Mouse (Mus musculus) testis, adult 2 months (tissue): ENCODE measurements around the gene Pabpc6. TPM values are rescaled to one million over a fixed set of nuclear protein-coding genes. Genes with fewer than 3 reads are reported as not detected.

Source experiments
- H3K27ac ChIP-seq: fragments of 200-500 bp; 2 replicates; pipeline ENCODE4 v1.5.1; 2012; ENCODE audit warnings: low read depth, low read length; ENCODE audit not compliant: control insufficient read depth, insufficient read depth
- H3K27me3 ChIP-seq: fragments of 200-500 bp; 2 replicates; pipeline ENCODE4 v1.6.1; 2012; ENCODE audit warnings: mild to moderate bottlenecking, low read length, moderate library complexity; ENCODE audit not compliant: control insufficient read depth, insufficient read depth
- H3K36me3 ChIP-seq: fragments of 200-500 bp; 2 replicates; pipeline ENCODE4 v1.6.1; 2012; ENCODE audit warnings: mild to moderate bottlenecking, low read length; ENCODE audit not compliant: control insufficient read depth, insufficient read depth
- H3K4me1 ChIP-seq: fragments of 200-500 bp; 2 replicates; pipeline ENCODE4 v1.6.1; 2012; ENCODE audit warnings: low read length; ENCODE audit not compliant: control insufficient read depth, insufficient read depth
- H3K4me3 ChIP-seq: fragments of 200-500 bp; 2 replicates; pipeline ENCODE4 v1.5.1; 2012; ENCODE audit warnings: low read depth, mild to moderate bottlenecking, low read length, moderate library complexity, mixed read lengths; ENCODE audit not compliant: control insufficient read depth
- CTCF ChIP-seq: fragments of 200-500 bp; IDR thresholded peaks from 2 replicates; pipeline ENCODE4 v1.5.1; 2012; ENCODE audit warnings: low read depth, mild to moderate bottlenecking, inconsistent platforms, low read length, moderate library complexity; ENCODE audit not compliant: control insufficient read depth, insufficient read depth, insufficient replicate concordance
- POLR2A ChIP-seq: fragments of 200-500 bp; IDR thresholded peaks from 2 replicates; pipeline ENCODE4 v1.6.1; 2012; ENCODE audit warnings: low read depth, mild to moderate bottlenecking, inconsistent platforms, low read length, moderate library complexity; ENCODE audit not compliant: control insufficient read depth
- polyA plus RNA-seq: library from polyadenylated mRNA; depleted of rRNA; stranded (reverse); fragments of >200 nt; gene quantifications from 2 replicates; pipeline ENCODE4 v1.2.3, GENCODE M21; 2012; rRNA removed

Pabpc6 gene
- polyA plus RNA-seq, 1 experiment: 152 TPM

GRCm38 (mm10) chr17:9637011-9637410 is 32.5 kb downstream of the Pabpc6 start:
- Histone ChIP-seq H3K4me1 (no peaks in the 10 kb centered on the region), H3K4me3 (no peak overlapping the region), H3K27me3 (no peaks in the 10 kb centered on the region), H3K27ac (no peak overlapping the region), H3K36me3 (no peaks in the 10 kb centered on the region)
- no peak for TF ChIP-seq POLR2A

GRCm38 (mm10) chr17:9632579-9633252 is 36.8 kb downstream of the Pabpc6 start:
- H3K36me3 ChIP-seq: no peaks in the 10 kb centered on the region
- H3K4me3 ChIP-seq: no peak overlapping the region
- H3K4me1 ChIP-seq: no peaks in the 10 kb centered on the region
- no peak for TF ChIP-seq CTCF
- no peak for TF ChIP-seq POLR2A
- H3K27me3 ChIP-seq: no peaks in the 10 kb centered on the region
- no peak overlapping the region for H3K27ac ChIP-seq

DNA sequence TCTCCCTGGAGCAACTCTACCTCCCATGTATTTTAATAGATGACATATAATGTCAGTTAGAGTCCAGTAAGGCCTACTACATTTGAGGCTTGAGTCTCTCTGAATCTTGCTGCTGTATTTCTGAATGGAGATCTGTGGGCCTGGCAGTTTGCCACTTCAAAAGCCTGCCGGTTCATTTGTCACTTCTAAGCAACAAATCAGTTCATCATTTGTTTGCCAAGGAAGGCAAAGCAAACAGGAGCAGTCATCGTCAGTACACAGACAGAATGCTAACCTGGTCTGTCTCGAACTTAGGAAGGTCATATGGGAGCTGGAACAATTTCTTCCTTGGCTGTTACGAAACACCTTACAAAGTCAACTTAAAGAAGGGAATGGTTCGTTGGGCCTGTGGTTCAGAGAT is 37.4 kb downstream of the Pabpc6 start:
- H3K27ac ChIP-seq: no peak overlapping the region

DNA sequence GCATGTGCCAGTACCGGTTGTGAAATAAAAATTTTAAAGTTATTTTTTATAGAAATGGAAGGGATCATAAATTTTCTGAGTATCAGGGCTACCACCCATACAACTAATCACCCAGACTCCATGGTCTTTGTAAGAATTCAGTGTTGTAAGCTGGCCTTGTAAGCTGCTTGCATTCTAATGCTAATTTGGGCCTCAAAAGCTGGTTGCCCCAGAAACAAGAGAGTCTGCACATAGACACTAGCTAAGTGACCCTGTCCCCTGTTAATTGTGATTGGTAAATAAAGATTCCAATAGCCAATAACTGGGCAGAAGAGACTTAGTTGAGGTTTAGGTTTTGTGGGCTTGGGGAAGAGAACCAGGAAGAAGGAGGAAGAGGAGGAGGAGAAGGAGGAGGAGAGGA is 38.4 kb downstream of the Pabpc6 start:
- Histone ChIP-seq H3K4me3 (no peak overlapping the region), H3K27me3 (no peaks in the 10 kb centered on the region), H3K36me3 (no peaks in the 10 kb centered on the region), H3K4me1 (no peaks in the 10 kb centered on the region), H3K27ac (no peak overlapping the region)
- TF ChIP-seq POLR2A: no peak
- TF ChIP-seq CTCF: no peak

More for the DNA sequence above, 37.4 kb downstream of the Pabpc6 start:
- Histone ChIP-seq H3K27me3 (no peaks in the 10 kb centered on the region), H3K4me1 (no peaks in the 10 kb centered on the region), H3K4me3 (no peak overlapping the region), H3K36me3 (no peaks in the 10 kb centered on the region)
- TF ChIP-seq POLR2A (no peak), CTCF (no peak)

DNA sequence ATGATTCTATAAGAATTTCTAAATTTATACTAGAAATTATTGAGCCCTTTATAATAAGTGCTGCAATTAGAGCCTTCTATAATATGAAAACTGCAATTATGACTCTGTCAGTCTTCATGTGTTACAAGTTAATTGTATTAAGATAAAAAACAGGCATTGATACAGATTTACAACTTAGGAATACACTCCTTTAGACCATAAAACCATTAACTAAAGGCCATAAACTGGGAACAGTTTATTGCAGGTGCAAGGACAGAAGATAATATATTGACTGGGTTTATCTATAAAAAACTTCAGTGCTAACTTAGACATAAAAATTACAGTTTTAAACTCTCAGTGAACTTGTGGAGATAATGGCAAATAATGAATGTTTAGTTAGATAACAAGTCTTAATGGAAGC is 42.5 kb downstream of the Pabpc6 start:
- H3K27me3 ChIP-seq: no peaks in the 10 kb centered on the region
- no peak overlapping the region for H3K27ac ChIP-seq
- no peak overlapping the region for H3K4me3 ChIP-seq
- TF ChIP-seq CTCF: no peak
- no peak for TF ChIP-seq POLR2A
- H3K36me3 ChIP-seq: no peaks in the 10 kb centered on the region
- no peaks in the 10 kb centered on the region for H3K4me1 ChIP-seq

Other genes starting within 250 kb of the Pabpc6 start
- gene Gm17728, start 247.7 kb downstream of the Pabpc6 start, polyA plus RNA-seq: not detected in 2 replicates